Mouse (Mus musculus) midbrain, postnatal 0 days (tissue): ENCODE results near the gene Myl3. TPM values are rescaled to one million over a fixed set of nuclear protein-coding genes. Genes with fewer than 3 reads are reported as not detected.

Source experiments
- ATAC-seq: fragments of 200-750 bp; cut with Nextera tagmentation; 2 replicates; pipeline ENCODE4 v1.8.0; 2017; ENCODE audit warnings: moderate number of reproducible peaks, mild to moderate bottlenecking, moderate TSS enrichment, moderate library complexity; ENCODE audit not compliant: low FRiP score
- DNase-seq: peaks from one replicate; pipeline ENCODE4 v3.0.0-alpha.2; 2015; ENCODE audit warnings: low spot score
- H3K27ac ChIP-seq: fragments of 300-500 bp; sonication (generic); 2 replicates; pipeline ENCODE4 v1.5.1; 2014; ENCODE audit warnings: low read depth, mild to moderate bottlenecking, low read length, mixed read lengths
- H3K27me3 ChIP-seq: fragments of 300-500 bp; sonication (generic); 2 replicates; pipeline ENCODE4 v1.6.1; 2014; ENCODE audit warnings: low read length, control low read depth, mixed read lengths; ENCODE audit not compliant: insufficient read depth
- H3K36me3 ChIP-seq: fragments of 300-500 bp; sonication (generic); 2 replicates; pipeline ENCODE4 v1.6.1; 2014; ENCODE audit warnings: low read length, control low read depth, mixed read lengths; ENCODE audit not compliant: insufficient read depth
- H3K4me1 ChIP-seq: fragments of 300-500 bp; sonication (generic); 2 replicates; pipeline ENCODE4 v1.6.1; 2014; ENCODE audit warnings: mild to moderate bottlenecking, control low read depth, antibody characterized with exemption, low read length, mixed read lengths; ENCODE audit not compliant: insufficient read depth
- H3K4me2 ChIP-seq: fragments of 300-500 bp; sonication (generic); 2 replicates; pipeline ENCODE4 v1.6.1; 2014; ENCODE audit warnings: low read depth, mild to moderate bottlenecking, low read length, mixed read lengths; ENCODE audit not compliant: poor library complexity, severe bottlenecking
- H3K4me3 ChIP-seq: fragments of 300-500 bp; sonication (generic); 2 replicates; pipeline ENCODE4 v1.5.1; 2014; ENCODE audit warnings: low read depth, mild to moderate bottlenecking, low read length, moderate library complexity
- H3K9ac ChIP-seq: fragments of 300-500 bp; sonication (generic); replicated peaks from 2 replicates; pipeline ENCODE4 v1.6.1; 2014; ENCODE audit warnings: mild to moderate bottlenecking, low read length, moderate library complexity, mixed read lengths; ENCODE audit not compliant: poor library complexity, severe bottlenecking
- H3K9me3 ChIP-seq: fragments of 300-500 bp; sonication (generic); 2 replicates; pipeline ENCODE4 v1.6.1; 2016; ENCODE audit warnings: low read length, control low read depth
- CTCF ChIP-seq: IDR thresholded peaks from 2 replicates; pipeline ENCODE4 v1.5.1; 2016; ENCODE audit warnings: antibody characterized with exemption, mild to moderate bottlenecking
- WGBS: fragments of 180-500 bp; shearing (Covaris S2); extraction: QIAGEN DNeasy Blood & Tissue Kit; methylation state at CpG from one replicate; pipeline ENCODE4 v1.1.7; 2014; 5-methylcytosine and 5-hydroxymethylcytosine counted together
- polyA plus RNA-seq: library from polyadenylated mRNA; unstranded; fragments of >200 nt; fragmentation: Nextera tagmentation; extraction: Ambion mirVana; gene quantifications from 2 replicates; pipeline ENCODE4 v1.2.1, GENCODE M21; 2015
- total RNA-seq: library from RNA; depleted of rRNA; stranded (reverse); fragments of >200 nt; gene quantifications from 2 replicates; pipeline ENCODE4 v1.2.3, GENCODE M21; 2014; rRNA removed

The Myl3 gene
- total and polyA plus RNA-seq, 2 experiments from 2014 or later, result not detected

GRCm38 (mm10) chr9:110797013-110797412, 55.4 kb downstream of the Myl3 start:
- no peaks in the 10 kb centered on the region for H3K4me1 ChIP-seq
- no peak overlapping the region for H3K9ac ChIP-seq
- H3K9me3 ChIP-seq, result no peaks in the 10 kb centered on the region
- H3K4me2 ChIP-seq, result no peak overlapping the region
- H3K4me3 ChIP-seq, result no peak overlapping the region
- DNase-seq (no peak), ATAC-seq (no peak)
- no peaks in the 10 kb centered on the region for H3K27me3 ChIP-seq
- H3K27ac ChIP-seq, result no peak overlapping the region
- H3K36me3 ChIP-seq, result no peaks in the 10 kb centered on the region
- WGBS, result 90% methylated on average over 10 of the region's 10 CpGs
- TF ChIP-seq CTCF, result no peak

GRCm38 (mm10) chr9:110797866-110798265, 56.2 kb downstream of the Myl3 start, which contains the start of gene Prss42:
TSS of gene Prss42 (plus strand) at chr9:110798166.
- no peak for ATAC-seq
- H3K27me3 ChIP-seq, result no peaks in the 10 kb centered on the region
- H3K27ac ChIP-seq, result no peak within 1 kb of the TSS
- no peak within 1 kb of the TSS for H3K4me2 ChIP-seq
- DNase-seq, result no peak
- H3K4me1 ChIP-seq, result no peaks in the 10 kb centered on the region
- H3K4me3 ChIP-seq, result no peak within 1 kb of the TSS
- WGBS, result 95% methylated on average over 14 of the region's 14 CpGs
- no peaks in the 10 kb centered on the region for H3K9me3 ChIP-seq
- no peak for TF ChIP-seq CTCF
- H3K36me3 ChIP-seq, result no peaks in the 10 kb centered on the region
- H3K9ac ChIP-seq, result no peak within 1 kb of the TSS

DNA sequence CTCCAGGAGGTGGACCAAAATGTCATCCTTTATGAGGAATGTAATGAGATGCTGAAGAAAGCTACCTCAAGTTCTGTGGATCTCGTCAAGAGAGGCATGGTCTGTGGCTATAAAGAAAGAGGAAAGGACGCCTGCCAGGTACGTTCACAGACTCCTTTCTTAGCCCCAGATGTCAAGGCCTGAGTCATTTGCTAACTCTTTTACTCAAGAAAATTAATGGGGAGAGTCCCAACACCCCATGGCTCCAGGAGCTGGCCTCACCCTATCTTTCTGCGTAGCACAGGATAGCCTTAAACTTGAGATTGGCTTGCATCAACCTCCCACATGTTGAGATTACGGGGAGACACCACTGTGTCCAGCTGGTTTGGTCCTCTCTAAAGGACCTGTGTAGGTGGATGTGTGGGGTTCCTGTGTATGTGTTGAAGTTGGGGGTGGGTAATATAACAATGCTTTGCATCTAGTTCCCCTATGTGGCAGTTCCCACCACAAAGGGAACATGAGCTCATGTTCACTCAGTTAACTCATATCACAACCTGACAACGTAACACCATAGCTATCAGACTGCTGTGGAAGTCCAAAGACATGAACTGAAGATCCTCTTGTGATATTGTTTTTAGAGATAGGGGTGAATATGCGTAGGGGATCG, 59.3 kb downstream of the Myl3 start:
- WGBS, result 88% methylated on average over 8 of the region's 8 CpGs
- H3K4me2 ChIP-seq, result no peak overlapping the region
- no peak for ATAC-seq

GRCm38 (mm10) chr9:110803294-110803693, 61.6 kb downstream of the Myl3 start:
- DNase-seq, result no peak
- H3K4me1 ChIP-seq, result no peaks in the 10 kb centered on the region
- 69% methylated on average over 4 of the region's 4 CpGs for WGBS
- no peak for TF ChIP-seq CTCF
- H3K27me3 ChIP-seq, result no peaks in the 10 kb centered on the region
- H3K27ac ChIP-seq, result no peak overlapping the region
- no peak overlapping the region for H3K4me2 ChIP-seq
- H3K4me3 ChIP-seq, result no peak overlapping the region
- ATAC-seq, result no peak
- H3K36me3 ChIP-seq, result no peaks in the 10 kb centered on the region
- H3K9me3 ChIP-seq, result no peaks in the 10 kb centered on the region
- no peak overlapping the region for H3K9ac ChIP-seq

More for the DNA sequence above, 59.3 kb downstream of the Myl3 start:
- TF ChIP-seq CTCF, result no peak
- Histone ChIP-seq H3K4me1 (no peaks in the 10 kb centered on the region), H3K9me3 (no peaks in the 10 kb centered on the region), H3K27ac (no peak overlapping the region), H3K9ac (no peak overlapping the region), H3K4me3 (no peak overlapping the region), H3K36me3 (no peaks in the 10 kb centered on the region), H3K27me3 (no peaks in the 10 kb centered on the region)
- DNase-seq, result no peak

DNA sequence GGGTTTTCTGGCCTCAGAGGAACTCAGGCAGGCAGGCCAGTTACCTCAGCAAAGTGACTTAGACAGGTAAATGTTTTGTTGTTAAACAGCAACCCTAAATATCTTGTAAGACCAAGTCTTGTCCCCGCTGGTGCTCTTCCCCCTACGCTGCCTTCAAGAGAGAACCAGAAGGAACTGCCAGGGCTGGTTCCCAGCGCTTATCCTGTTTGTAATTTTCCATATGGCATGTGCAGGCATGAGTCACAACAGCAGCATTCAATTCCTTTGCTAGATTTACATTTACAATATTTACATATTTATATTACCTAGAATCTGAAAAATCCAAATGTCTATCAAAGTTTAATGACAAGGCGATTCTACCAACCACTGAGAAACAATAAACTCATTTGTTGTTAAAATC, 68.4 kb downstream of the Myl3 start:
- no peak for DNase-seq
- H3K4me2 ChIP-seq, result no peak overlapping the region

GRCm38 (mm10) chr9:110813789-110814188, 72.1 kb downstream of the Myl3 start, which contains the start of gene Prss44:
TSS of gene Prss44 (plus strand) at chr9:110813994.
- no peaks in the 10 kb centered on the region for H3K4me1 ChIP-seq
- no peak for ATAC-seq
- DNase-seq, result no peak
- H3K36me3 ChIP-seq, result no peaks in the 10 kb centered on the region
- no peak within 1 kb of the TSS for H3K9ac ChIP-seq
- H3K27me3 ChIP-seq, result no peaks in the 10 kb centered on the region
- no peak within 1 kb of the TSS for H3K4me2 ChIP-seq
- H3K27ac ChIP-seq, result no peak within 1 kb of the TSS
- no peaks in the 10 kb centered on the region for H3K9me3 ChIP-seq
- WGBS, result 71% methylated on average over 18 of the region's 18 CpGs
- H3K4me3 ChIP-seq, result no peak within 1 kb of the TSS
- no peak for TF ChIP-seq CTCF

More for the DNA sequence above, 68.4 kb downstream of the Myl3 start:
- no peak for TF ChIP-seq CTCF
- no peaks in the 10 kb centered on the region for H3K4me1 ChIP-seq
- no peak overlapping the region for H3K4me3 ChIP-seq
- WGBS, result 90% methylated on average over 4 of the region's 4 CpGs
- H3K27me3 ChIP-seq, result no peaks in the 10 kb centered on the region
- ATAC-seq, result no peak
- H3K36me3 ChIP-seq, result no peaks in the 10 kb centered on the region
- H3K27ac ChIP-seq, result no peak overlapping the region
- no peaks in the 10 kb centered on the region for H3K9me3 ChIP-seq
- H3K9ac ChIP-seq, result no peak overlapping the region

Other genes with a start within 250 kb of the Myl3 start
- gene Setd2, start 209.3 kb upstream of the Myl3 start, total RNA-seq, result 69.3 and 77.3 TPM in 2 replicates
- 22.0 and 24.9 TPM in 2 replicates for gene Setd2, start 209.3 kb upstream of the Myl3 start, polyA plus RNA-seq
- gene Nradd, start 117.4 kb upstream of the Myl3 start, total RNA-seq, result 20.9 and 23.2 TPM in 2 replicates
- gene Nradd, start 117.4 kb upstream of the Myl3 start, polyA plus RNA-seq, result 17.4 and 20.6 TPM in 2 replicates
- 9.3 and 11.5 TPM in 2 replicates for gene Nbeal2, start 87.7 kb upstream of the Myl3 start, total RNA-seq
- gene Nbeal2, start 87.7 kb upstream of the Myl3 start, polyA plus RNA-seq, result 3.9 and 4.0 TPM in 2 replicates
- gene Ccdc12, start 85.4 kb upstream of the Myl3 start, total RNA-seq, result 25.0 and 51.6 TPM in 2 replicates
- 102 and 106 TPM in 2 replicates for gene Ccdc12, start 85.4 kb upstream of the Myl3 start, polyA plus RNA-seq
- gene Pth1r, start 5.3 kb downstream of the Myl3 start, total RNA-seq, result 14.6 and 20.8 TPM in 2 replicates
- gene Pth1r, start 5.3 kb downstream of the Myl3 start, polyA plus RNA-seq, result 7.9 and 8.3 TPM in 2 replicates
- gene Prss42, start 56.3 kb downstream of the Myl3 start, total RNA-seq, result not detected in 2 replicates
- not detected in 2 replicates for gene Prss42, start 56.3 kb downstream of the Myl3 start, polyA plus RNA-seq
- not detected in 2 replicates for gene Prss44, start 72.1 kb downstream of the Myl3 start, total RNA-seq
- not detected in 2 replicates for gene Prss44, start 72.1 kb downstream of the Myl3 start, polyA plus RNA-seq
- not detected in 2 replicates for gene Prss43, start 84.8 kb downstream of the Myl3 start, total RNA-seq
- gene Prss43, start 84.8 kb downstream of the Myl3 start, polyA plus RNA-seq, result 0.11 and 0.31 TPM in 2 replicates
- 1.2 TPM in 1 of 2 replicates, not detected in the other for gene Prss45, start 92.7 kb downstream of the Myl3 start, total RNA-seq
- 0.46 and 0.54 TPM in 2 replicates for gene Prss45, start 92.7 kb downstream of the Myl3 start, polyA plus RNA-seq
- gene Prss46, start 102.6 kb downstream of the Myl3 start, total RNA-seq, result not detected in 2 replicates
- gene Prss46, start 102.6 kb downstream of the Myl3 start, polyA plus RNA-seq, result 0.12 TPM in 1 of 2 replicates, not detected in the other
- gene Prss50, start 116.1 kb downstream of the Myl3 start, total RNA-seq, result 0.57 and 1.0 TPM in 2 replicates
- 1.3 and 1.5 TPM in 2 replicates for gene Prss50, start 116.1 kb downstream of the Myl3 start, polyA plus RNA-seq
- gene Als2cl, start 138.0 kb downstream of the Myl3 start, total RNA-seq, result 5.8 and 9.0 TPM in 2 replicates
- 1.2 and 1.6 TPM in 2 replicates for gene Als2cl, start 138.0 kb downstream of the Myl3 start, polyA plus RNA-seq
- gene Tmie, start 138.3 kb downstream of the Myl3 start, total RNA-seq, result 3.7 and 7.6 TPM in 2 replicates
- gene Tmie, start 138.3 kb downstream of the Myl3 start, polyA plus RNA-seq, result 6.6 and 7.6 TPM in 2 replicates
- gene Fam240a, start 175.0 kb downstream of the Myl3 start, total RNA-seq, result not detected in 2 replicates
- not detected in 2 replicates for gene Fam240a, start 175.0 kb downstream of the Myl3 start, polyA plus RNA-seq
- not detected in 2 replicates for gene Tdgf1, start 204.3 kb downstream of the Myl3 start, total RNA-seq
- gene Tdgf1, start 204.3 kb downstream of the Myl3 start, polyA plus RNA-seq, result not detected in 2 replicates
- gene Lrrc2, start 209.7 kb downstream of the Myl3 start, total RNA-seq, result 0.28 and 0.93 TPM in 2 replicates
- gene Lrrc2, start 209.7 kb downstream of the Myl3 start, polyA plus RNA-seq, result 1.1 TPM in 2 replicates
- not detected in 2 replicates for gene Rtp3, start 248.7 kb downstream of the Myl3 start, total RNA-seq
- gene Rtp3, start 248.7 kb downstream of the Myl3 start, polyA plus RNA-seq, result 0.06 TPM in 1 of 2 replicates, not detected in the other